Mouse (Mus musculus): ENCODE results near the gene Cox14. TPM values are rescaled to one million over a fixed set of nuclear protein-coding genes. Genes with fewer than 3 reads are reported as not detected.

The Cox14 gene
- total and polyA plus RNA-seq, 3 experiments, result 113 to 125 TPM; not detected in 1

GRCm38 (mm10) chr15:99721921-99722743 lies 3.3 kb upstream of the Cox14 start:
- no peak overlapping the region for H3K27ac ChIP-seq (ENCODE audit: control insufficient read depth, low read depth, low read length)
- no peak overlapping the region for H3K9ac ChIP-seq (ENCODE audit: control insufficient read depth, low read depth, low read length, poor library complexity, severe bottlenecking)
- peaks cover 0 to 13% of the 10 kb centered on the region in 2 experiments; a peak in 2 of 4 replicates for H3K4me1 ChIP-seq (ENCODE audit: control insufficient read depth in 1 of 2, insufficient read depth in 2 of 2, low read length in 2 of 2)
- TF ChIP-seq GATA1 (IDR thresholded peaks at IDR 0.05; ENCODE audit: low read depth, low read length), result no peak
- TF ChIP-seq USF2 (IDR thresholded peaks at IDR 0.05; ENCODE audit: borderline replicate concordance in 1 of 2, insufficient read depth in 1 of 2, low read depth in 1 of 2, low read length in 2 of 2), result no peak
- TF ChIP-seq CHD2 (IDR thresholded peaks at IDR 0.05; ENCODE audit: low read length), result no peak
- TF ChIP-seq POLR2AphosphoS5 (IDR thresholded peaks at IDR 0.05; ENCODE audit: borderline replicate concordance, low read depth, low read length), result no peak
- no peak for TF ChIP-seq BHLHE40 (IDR thresholded peaks at IDR 0.05; ENCODE audit: borderline replicate concordance, low read depth, low read length)
- no peak for TF ChIP-seq JUND (IDR thresholded peaks at IDR 0.05; ENCODE audit: low read depth, low read length)
- TF ChIP-seq E2F4 (IDR thresholded peaks at IDR 0.05; ENCODE audit: borderline replicate concordance, low read depth, low read length), result no peak
- TF ChIP-seq ZC3H11A (IDR thresholded peaks at IDR 0.05; ENCODE audit: low read depth, low read length), result no peak
- no peak for TF ChIP-seq MXI1 (IDR thresholded peaks at IDR 0.05; ENCODE audit: low read depth, low read length)
- no peak for TF ChIP-seq RCOR1 (IDR thresholded peaks at IDR 0.05; ENCODE audit: low read depth, low read length)
- H3K4me3 ChIP-seq (ENCODE audit: control insufficient read depth in 1 of 2, insufficient read depth in 1 of 2, low read depth in 2 of 2, low read length in 2 of 2), result no peak overlapping the region
- H3K36me3 ChIP-seq (ENCODE audit: control insufficient read depth in 1 of 2, insufficient read depth in 2 of 2, low read length in 2 of 2), result peaks cover 0 to 4% of the 10 kb centered on the region in 2 experiments; a peak in 1 of 4 replicates
- no peak for DNase-seq (ENCODE audit: low read depth, low spot score)
- H3K9me3 ChIP-seq (replicated peaks; ENCODE audit: insufficient read depth, low read length), result no peaks in the 10 kb centered on the region
- peaks cover 13% of the 10 kb centered on the region for H3K79me2 ChIP-seq (ENCODE audit: control insufficient read depth, insufficient read depth, low read length, poor library complexity)
- no peaks in the 10 kb centered on the region for H3K27me3 ChIP-seq (ENCODE audit: control insufficient read depth in 1 of 2, insufficient read depth in 2 of 2, low read length in 2 of 2)

DNA sequence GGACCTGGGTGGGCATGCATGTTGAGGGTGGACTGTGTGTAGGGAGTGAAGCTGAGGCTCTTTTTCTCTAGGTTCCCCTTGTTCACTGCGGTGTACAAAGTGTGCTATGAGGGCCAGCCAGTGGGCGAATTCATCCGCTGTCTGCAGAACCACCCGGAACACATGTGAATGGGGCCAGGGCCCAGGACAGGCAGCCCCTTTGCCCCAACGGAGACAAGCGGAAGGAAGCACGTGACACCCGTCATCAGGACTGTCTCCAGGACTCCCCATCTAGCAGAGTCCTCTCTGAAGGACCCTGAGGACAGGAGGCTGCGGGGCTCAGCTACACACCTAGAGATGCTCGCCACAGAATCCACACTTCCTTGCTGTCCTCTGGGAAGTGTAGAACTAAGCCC lies 2.3 kb upstream of the Cox14 start:
- H3K27ac ChIP-seq (ENCODE audit: control insufficient read depth, low read depth, low read length), result no peak overlapping the region
- no peak overlapping the region for H3K4me3 ChIP-seq (ENCODE audit: control insufficient read depth in 1 of 2, insufficient read depth in 1 of 2, low read depth in 2 of 2, low read length in 2 of 2)
- peaks cover 13% of the 10 kb centered on the region for H3K79me2 ChIP-seq (ENCODE audit: control insufficient read depth, insufficient read depth, low read length, poor library complexity)
- H3K9me3 ChIP-seq (replicated peaks; ENCODE audit: insufficient read depth, low read length), result no peaks in the 10 kb centered on the region
- H3K36me3 ChIP-seq (ENCODE audit: control insufficient read depth in 1 of 2, insufficient read depth in 2 of 2, low read length in 2 of 2), result peaks cover 2 to 4% of the 10 kb centered on the region in 2 experiments; a peak in 2 of 4 replicates
- no peak for DNase-seq (ENCODE audit: low read depth, low spot score)
- TF ChIP-seq USF2 (IDR thresholded peaks at IDR 0.05; ENCODE audit: borderline replicate concordance in 1 of 2, insufficient read depth in 1 of 2, low read depth in 1 of 2, low read length in 2 of 2) (no peak), ZKSCAN1 (IDR thresholded peaks at IDR 0.05; ENCODE audit: low read depth, low read length) (no peak), MYC (IDR thresholded peaks at IDR 0.05; ENCODE audit: low read depth, low read length) (no peak), SIN3A (IDR thresholded peaks at IDR 0.05; ENCODE audit: low read length) (no peak), JUND (IDR thresholded peaks at IDR 0.05; ENCODE audit: low read depth, low read length) (no peak), TAL1 (IDR thresholded peaks at IDR 0.05; ENCODE audit: low read length) (no peak), ELF1 (IDR thresholded peaks at IDR 0.05; ENCODE audit: low read depth, low read length) (no peak), TBP (IDR thresholded peaks at IDR 0.05; ENCODE audit: low read depth, low read length) (no peak), CTCF (IDR thresholded peaks at IDR 0.05 in 2 of 3, conservative IDR thresholded peaks at IDR 0.05 in 1 of 3; ENCODE audit: control insufficient read depth in 1 of 3, insufficient read depth in 1 of 3, low read depth in 2 of 3, low read length in 3 of 3, poor library complexity in 1 of 3, severe bottlenecking in 1 of 3) (no peak), SMC3 (IDR thresholded peaks at IDR 0.05; ENCODE audit: low read depth, low read length) (no peak), ETS1 (IDR thresholded peaks at IDR 0.05; ENCODE audit: low read depth, low read length) (no peak), ZC3H11A (IDR thresholded peaks at IDR 0.05; ENCODE audit: low read depth, low read length) (no peak), NELFE (IDR thresholded peaks at IDR 0.05; ENCODE audit: low read depth, low read length) (no peak), BHLHE40 (IDR thresholded peaks at IDR 0.05; ENCODE audit: borderline replicate concordance, low read depth, low read length) (no peak), GATA1 (IDR thresholded peaks at IDR 0.05; ENCODE audit: low read depth, low read length) (no peak), RCOR1 (IDR thresholded peaks at IDR 0.05; ENCODE audit: low read depth, low read length) (no peak), EP300 (IDR thresholded peaks at IDR 0.05; ENCODE audit: low read depth in 1 of 2, low read length in 2 of 2) (no peak), KAT2A (conservative IDR thresholded peaks at IDR 0.05; ENCODE audit: low read depth, low read length) (no peak), CHD1 (IDR thresholded peaks at IDR 0.05; ENCODE audit: low read depth, low read length) (no peak)
- peaks cover 0 to 13% of the 10 kb centered on the region in 2 experiments; a peak in 2 of 4 replicates for H3K4me1 ChIP-seq (ENCODE audit: control insufficient read depth in 1 of 2, insufficient read depth in 2 of 2, low read length in 2 of 2)
- H3K27me3 ChIP-seq (ENCODE audit: control insufficient read depth in 1 of 2, insufficient read depth in 2 of 2, low read length in 2 of 2), result no peaks in the 10 kb centered on the region
- H3K9ac ChIP-seq (ENCODE audit: control insufficient read depth, low read depth, low read length, poor library complexity, severe bottlenecking), result no peak overlapping the region

Data from MEL (cell line).